Mouse (Mus musculus): ENCODE data around the gene Hist2h3c2. TPM values are rescaled to one million over a fixed set of nuclear protein-coding genes. Genes with fewer than 3 reads are reported as not detected.

Gene Hist2h3c2
- total and polyA plus RNA-seq, 3 experiments = 8.2 to 2,744 (median 1,897) TPM

DNA sequence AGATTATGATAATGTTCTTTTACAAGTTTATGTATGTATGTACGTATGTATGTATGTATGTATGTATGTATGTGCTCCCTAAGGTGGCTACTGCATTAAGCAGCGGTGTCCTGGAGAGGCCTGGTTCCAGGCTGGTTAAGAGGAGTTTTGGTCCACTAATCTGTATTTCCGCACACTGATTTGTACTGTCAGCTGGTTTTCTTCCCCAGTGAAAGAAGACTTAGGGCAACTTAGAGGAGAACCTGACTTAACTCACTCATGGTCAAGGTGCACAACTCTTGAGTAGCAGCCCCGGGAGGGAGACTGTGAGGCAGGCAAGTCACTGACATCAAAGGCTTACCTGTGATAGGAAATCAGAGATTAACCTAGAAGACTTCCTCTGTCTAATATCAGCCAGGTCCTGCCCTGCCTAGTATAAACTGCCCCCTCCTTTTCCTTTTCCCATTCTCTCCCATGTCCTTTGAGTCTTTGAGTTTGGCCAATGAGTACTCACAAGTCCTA is 2.0 kb downstream of the Hist2h3c2 start:
- H3K36me3 ChIP-seq (ENCODE audit: control insufficient read depth in 1 of 2, insufficient read depth in 2 of 2, low read length in 2 of 2) = peaks cover 0 to 23% of the 10 kb centered on the region in 2 experiments; a peak in 2 of 4 replicates
- no peaks in the 10 kb centered on the region for H3K27me3 ChIP-seq (ENCODE audit: control insufficient read depth in 1 of 2, insufficient read depth in 2 of 2, low read length in 2 of 2)
- H3K4me3 ChIP-seq (ENCODE audit: control insufficient read depth in 1 of 2, insufficient read depth in 1 of 2, low read depth in 2 of 2, low read length in 2 of 2) = peak overlapping the region; percentile 1 to 57
- peak overlapping the region; percentile 93 for H3K27ac ChIP-seq (ENCODE audit: control insufficient read depth, low read depth, low read length)
- TF ChIP-seq RCOR1 (IDR thresholded peaks at IDR 0.05; ENCODE audit: low read depth, low read length) = no peak
- TF ChIP-seq ZC3H11A (IDR thresholded peaks at IDR 0.05; ENCODE audit: low read depth, low read length) = no peak
- no peak for TF ChIP-seq MAFK (IDR thresholded peaks at IDR 0.05; ENCODE audit: borderline replicate concordance, low read depth, low read length)
- no peak for TF ChIP-seq UBTF (IDR thresholded peaks at IDR 0.05; ENCODE audit: borderline replicate concordance, insufficient read depth, low read depth, low read length)
- TF ChIP-seq SIN3A (IDR thresholded peaks at IDR 0.05; ENCODE audit: low read length) = no peak
- no peak for TF ChIP-seq ZNF384 (IDR thresholded peaks at IDR 0.05; ENCODE audit: low read depth, low read length)
- TF ChIP-seq MAZ (IDR thresholded peaks at IDR 0.05; ENCODE audit: low read depth, low read length) = no peak
- no peak for TF ChIP-seq POLR2AphosphoS2 (IDR thresholded peaks at IDR 0.05; ENCODE audit: low read length)
- no peak for TF ChIP-seq ELF1 (IDR thresholded peaks at IDR 0.05; ENCODE audit: low read depth, low read length)
- no peak for TF ChIP-seq MYC (IDR thresholded peaks at IDR 0.05; ENCODE audit: low read depth, low read length)
- TF ChIP-seq RAD21 (IDR thresholded peaks at IDR 0.05; ENCODE audit: low read depth, low read length) = no peak
- TF ChIP-seq HCFC1 (IDR thresholded peaks at IDR 0.05; ENCODE audit: low read depth, low read length) = no peak
- TF ChIP-seq ZMIZ1 (IDR thresholded peaks at IDR 0.05; ENCODE audit: low read depth, low read length) = no peak
- no peak for TF ChIP-seq MAX (IDR thresholded peaks at IDR 0.05; ENCODE audit: low read length)
- TF ChIP-seq KAT2A (conservative IDR thresholded peaks at IDR 0.05; ENCODE audit: low read depth, low read length) = no peak
- TF ChIP-seq MYB (IDR thresholded peaks at IDR 0.05; ENCODE audit: low read depth, low read length) = no peak
- H3K4me1 ChIP-seq (ENCODE audit: control insufficient read depth in 1 of 2, insufficient read depth in 2 of 2, low read length in 2 of 2) = peaks cover 0 to 23% of the 10 kb centered on the region in 2 experiments; a peak in 2 of 4 replicates
- H3K79me2 ChIP-seq (ENCODE audit: control insufficient read depth, insufficient read depth, low read length, poor library complexity) = peaks cover 4% of the 10 kb centered on the region; the same call in 1 of the 2 replicates
- no peaks in the 10 kb centered on the region for H3K9me3 ChIP-seq (replicated peaks; ENCODE audit: insufficient read depth, low read length)
- no peak for DNase-seq (ENCODE audit: low read depth, low spot score)
- H3K9ac ChIP-seq (ENCODE audit: control insufficient read depth, low read depth, low read length, poor library complexity, severe bottlenecking) = peak overlapping the region; percentile 74

DNA sequence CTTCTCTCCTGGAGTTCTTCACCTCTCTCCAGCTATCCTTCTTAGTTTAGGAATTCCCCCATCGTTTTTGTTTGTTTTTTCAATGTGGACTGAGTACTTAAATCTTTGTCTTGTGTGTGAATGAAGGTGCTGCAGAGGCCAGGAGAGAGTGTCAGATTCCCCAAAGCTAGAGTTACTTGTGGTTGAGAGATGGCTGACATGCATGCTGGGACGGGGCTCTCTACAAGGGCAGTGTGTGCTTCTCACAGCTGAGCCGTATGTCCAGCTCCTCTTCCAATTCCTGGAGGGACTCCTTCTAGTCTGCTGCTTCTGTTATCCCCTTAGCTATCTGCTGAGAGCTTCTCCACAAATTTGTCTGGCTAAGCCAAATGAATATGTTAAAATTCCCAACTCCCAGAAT is 3.1 kb downstream of the Hist2h3c2 start:
- H3K79me2 ChIP-seq (ENCODE audit: control insufficient read depth, insufficient read depth, low read length, poor library complexity) = peaks cover 4% of the 10 kb centered on the region; the same call in 1 of the 2 replicates
- H3K36me3 ChIP-seq (ENCODE audit: control insufficient read depth in 1 of 2, insufficient read depth in 2 of 2, low read length in 2 of 2) = peaks cover 0 to 23% of the 10 kb centered on the region in 2 experiments; a peak in 2 of 4 replicates
- no peak overlapping the region for H3K4me3 ChIP-seq (ENCODE audit: control insufficient read depth in 1 of 2, insufficient read depth in 1 of 2, low read depth in 2 of 2, low read length in 2 of 2)
- H3K27ac ChIP-seq (ENCODE audit: control insufficient read depth, low read depth, low read length) = no peak overlapping the region
- peaks cover 8 to 24% of the 10 kb centered on the region in 2 experiments for H3K4me1 ChIP-seq (ENCODE audit: control insufficient read depth in 1 of 2, insufficient read depth in 2 of 2, low read length in 2 of 2)
- no peak overlapping the region for H3K9ac ChIP-seq (ENCODE audit: control insufficient read depth, low read depth, low read length, poor library complexity, severe bottlenecking)
- no peaks in the 10 kb centered on the region for H3K9me3 ChIP-seq (replicated peaks; ENCODE audit: insufficient read depth, low read length)
- H3K27me3 ChIP-seq (ENCODE audit: control insufficient read depth in 1 of 2, insufficient read depth in 2 of 2, low read length in 2 of 2) = no peaks in the 10 kb centered on the region
- TF ChIP-seq MYB (IDR thresholded peaks at IDR 0.05; ENCODE audit: low read depth, low read length) = no peak
- no peak for TF ChIP-seq ETS1 (IDR thresholded peaks at IDR 0.05; ENCODE audit: low read depth, low read length)
- TF ChIP-seq NRF1 (IDR thresholded peaks at IDR 0.05; ENCODE audit: insufficient read depth, low read depth, low read length, poor library complexity, severe bottlenecking) = no peak
- no peak for TF ChIP-seq MAFK (IDR thresholded peaks at IDR 0.05; ENCODE audit: borderline replicate concordance, low read depth, low read length)
- no peak for TF ChIP-seq ZNF384 (IDR thresholded peaks at IDR 0.05; ENCODE audit: low read depth, low read length)
- no peak for TF ChIP-seq NELFE (IDR thresholded peaks at IDR 0.05; ENCODE audit: low read depth, low read length)
- peak; percentile 46 for DNase-seq (ENCODE audit: low read depth, low spot score)

Data from MEL (cell line).